Mouse (Mus musculus) left cerebral cortex, postnatal 4 days (tissue): ENCODE data around the gene Nell1. TPM values are rescaled to one million over a fixed set of nuclear protein-coding genes. Genes with fewer than 3 reads are reported as not detected.

Experiments used
- DNase-seq: peaks from one replicate; pipeline ENCODE4 v3.0.0-alpha.2; 2022
- intact Hi-C: fragments of 180-260 bp; cut with DNase I; formaldehyde crosslinking; loops from one replicate; pipeline ENCODE4 v1.15.1; 2025
- total RNA-seq, 2 experiments: library from RNA; stranded (reverse); gene quantifications; 2 replicates each; pipeline ENCODE4 v1.2.3; 2021

Gene Nell1
- total RNA-seq, 2 experiments from 2014 or later = 34.0 to 43.3 TPM

DNA sequence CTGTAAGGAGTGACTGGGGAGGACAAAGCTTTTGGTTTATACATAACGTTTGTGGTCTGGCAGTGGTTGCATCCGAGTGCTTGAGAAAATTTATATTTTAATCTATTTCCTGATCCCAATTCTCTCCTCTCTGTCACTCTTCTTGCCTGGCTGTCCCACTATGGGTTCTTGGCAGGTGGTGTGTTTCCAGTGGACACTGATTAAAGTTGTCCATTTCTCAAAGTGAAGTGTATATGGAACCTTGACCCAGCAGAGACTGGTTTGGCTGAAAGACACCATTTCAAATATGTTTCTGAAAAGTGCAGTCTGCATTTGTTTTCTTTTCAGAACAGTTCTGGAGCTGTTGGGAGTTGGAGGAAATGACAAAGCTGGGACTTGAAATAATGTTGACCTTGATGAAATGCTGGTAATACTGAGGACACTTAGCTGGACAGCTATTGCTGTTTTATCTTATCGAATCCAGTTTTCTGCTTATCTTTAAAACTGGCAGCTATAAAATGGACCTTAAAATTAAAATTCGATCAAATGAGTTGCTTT, 512.3 kb downstream of the Nell1 start:
- DNase-seq = no peak
- intact Hi-C loops = loop anchor here (5.0 kb wide), 1 partner anchor 945 kb away; no protein-coding TSS in a partner anchor

DNA sequence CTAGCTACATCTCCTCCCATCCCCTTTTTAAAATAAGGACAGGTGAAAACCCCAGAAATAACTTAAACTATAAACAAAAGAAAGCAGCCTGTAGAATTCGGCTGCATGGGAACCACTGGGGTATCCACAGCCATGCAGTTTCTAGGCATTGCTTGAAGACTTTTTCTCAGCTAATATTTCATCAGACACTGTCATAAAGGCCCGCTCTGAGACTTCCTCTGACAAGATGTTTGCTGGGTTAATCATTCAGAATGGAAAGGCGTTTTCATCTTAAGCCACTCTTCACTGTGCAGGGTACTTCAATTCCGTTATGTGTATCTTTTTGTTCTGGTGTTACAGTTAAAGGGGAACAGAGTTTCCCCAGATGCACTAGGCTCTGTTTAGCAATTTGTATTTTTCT, 526.9 kb downstream of the Nell1 start:
- DNase-seq = no peak
- intact Hi-C loops = no loop called here

DNA sequence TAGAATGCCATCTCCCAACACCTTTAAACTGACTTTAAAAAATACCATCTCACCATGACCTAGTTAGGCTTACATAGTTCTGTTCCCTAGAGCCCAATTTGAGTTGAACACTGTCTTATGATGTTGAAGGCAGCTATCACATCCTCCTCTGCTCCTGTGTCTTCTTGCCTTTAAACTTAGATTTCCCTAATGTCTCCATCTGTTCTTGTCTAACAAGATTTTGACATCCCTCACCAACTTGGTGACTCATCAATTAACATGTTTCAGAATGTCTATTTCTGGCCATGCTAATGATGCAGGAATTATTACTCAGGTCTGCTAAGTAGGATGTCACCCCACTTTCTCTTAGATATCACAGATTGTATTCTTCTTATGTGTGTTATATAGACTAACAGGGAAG, 532.4 kb downstream of the Nell1 start:
- DNase-seq = no peak
- intact Hi-C loops = no loop called here

DNA sequence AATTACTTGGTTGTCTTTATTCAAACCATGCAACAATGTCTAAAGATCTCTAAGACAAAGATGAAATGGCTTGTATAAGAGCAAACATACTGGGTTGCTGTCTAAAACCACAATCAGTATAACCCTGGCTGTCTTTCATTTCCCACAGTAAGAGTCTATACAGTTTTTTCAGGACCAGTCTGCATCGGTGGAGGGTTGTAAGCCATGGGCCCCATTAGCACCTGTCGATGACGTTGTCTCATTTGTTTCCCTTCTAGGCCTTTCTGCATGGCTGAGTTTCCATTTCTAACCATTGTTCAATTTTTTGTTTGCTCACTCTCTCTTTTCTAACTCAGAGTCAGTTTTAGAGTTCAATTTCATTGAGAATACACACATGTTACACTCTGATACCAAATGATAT, 540.2 kb downstream of the Nell1 start:
- intact Hi-C loops = no loop called here
- DNase-seq = no peak

DNA sequence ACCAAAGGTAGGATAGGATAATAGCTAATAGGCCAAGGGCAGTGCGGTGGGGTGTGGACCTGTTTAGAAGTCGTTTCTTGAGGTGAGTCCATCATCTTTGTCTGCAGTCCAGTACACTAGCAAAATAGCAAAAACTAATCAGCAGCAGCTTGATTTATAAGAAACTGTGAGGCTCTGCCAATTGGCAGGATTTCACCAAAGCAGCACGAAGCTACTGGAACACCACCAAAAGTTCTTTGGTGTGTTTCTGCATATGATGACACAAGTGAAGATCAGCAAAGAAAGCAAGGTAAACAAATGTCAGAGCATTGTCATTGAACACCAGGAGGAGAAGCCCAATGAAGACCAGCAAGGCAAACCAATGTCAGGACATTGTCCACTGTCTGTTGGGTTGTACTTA, 542.0 kb downstream of the Nell1 start:
- peak; percentile 45 for DNase-seq
- intact Hi-C loops = no loop called here

DNA sequence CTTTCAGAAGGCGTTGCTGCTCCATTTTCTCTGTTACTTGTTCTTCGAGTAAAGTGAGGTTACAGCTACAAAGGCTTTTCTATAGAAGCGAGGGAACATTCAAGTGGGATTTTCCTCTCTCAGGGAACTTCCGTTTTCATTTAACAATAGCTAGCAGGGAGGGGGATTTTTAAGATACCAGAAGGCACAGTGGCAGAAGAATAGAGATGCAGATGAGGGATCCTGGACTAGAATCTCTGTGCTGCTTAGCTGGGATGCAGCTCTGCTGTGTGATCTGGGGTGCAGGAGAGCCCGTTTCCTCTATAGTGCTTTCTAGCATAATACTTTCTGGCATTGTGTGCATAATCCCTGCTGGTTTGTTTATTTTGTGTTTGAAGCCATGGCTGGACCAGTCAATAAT, 568.7 kb downstream of the Nell1 start:
- intact Hi-C loops = no loop called here
- no peak for DNase-seq

DNA sequence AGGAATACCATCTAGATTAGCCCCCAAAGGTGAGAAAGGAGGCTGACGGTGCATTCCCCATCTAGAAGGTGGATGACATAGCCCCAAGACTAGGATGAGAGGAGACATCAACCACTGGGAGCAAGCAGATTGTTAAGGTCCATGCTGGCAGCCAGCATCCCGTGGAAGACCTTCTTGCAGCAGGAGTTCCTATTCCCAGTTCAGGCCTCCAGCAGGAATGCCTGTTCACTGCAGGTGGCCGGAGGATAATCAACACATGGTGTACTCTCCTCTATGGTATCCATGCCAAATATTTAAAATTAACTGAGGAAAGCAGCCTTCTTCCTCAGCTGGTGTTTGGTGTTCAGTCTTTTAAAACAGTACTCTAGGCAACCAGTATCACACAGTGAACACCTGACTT, 574.9 kb downstream of the Nell1 start:
- peak; percentile 10 for DNase-seq

DNA sequence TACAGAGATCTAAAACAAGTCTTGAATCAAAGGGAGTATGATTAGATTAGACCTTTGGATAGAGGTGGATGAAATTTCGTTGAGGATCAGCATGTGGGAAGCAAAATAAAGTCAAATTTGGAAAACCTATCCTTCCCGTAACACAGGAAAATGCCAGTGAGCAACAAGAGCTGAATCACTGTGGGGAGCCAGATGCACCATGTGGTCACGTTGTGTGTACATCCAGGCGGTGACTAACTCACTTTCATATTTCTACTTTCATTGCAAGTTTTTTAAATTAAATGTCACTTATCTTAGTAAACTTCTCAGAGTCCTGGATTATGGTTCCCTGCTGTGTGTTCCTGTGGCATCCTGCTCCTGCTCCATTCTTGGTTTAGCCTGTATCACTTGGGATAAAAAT, 576.8 kb downstream of the Nell1 start:
- intact Hi-C loops = no loop called here

More for the DNA sequence above, 574.9 kb downstream of the Nell1 start:
- intact Hi-C loops = no loop called here

DNA sequence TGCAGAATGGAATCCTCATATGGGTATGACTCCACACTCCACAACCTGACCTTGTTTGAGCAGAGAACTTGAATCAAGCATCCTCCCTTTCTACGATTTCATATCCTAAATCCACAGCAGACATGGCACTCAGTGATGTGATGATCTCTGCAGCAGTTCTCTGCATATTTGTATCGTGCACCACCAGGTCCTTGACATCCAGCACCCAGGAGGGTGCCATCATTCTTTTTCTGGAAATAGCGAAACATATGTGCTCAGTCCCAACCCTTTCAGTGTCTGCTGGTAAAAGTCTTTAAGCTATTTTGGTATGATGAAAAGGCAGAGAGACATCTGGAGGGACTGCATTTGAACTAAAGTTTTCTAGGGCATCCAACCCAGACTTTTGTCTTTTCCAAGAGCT, 588.0 kb downstream of the Nell1 start:
- DNase-seq = no peak
- intact Hi-C loops = no loop called here

More for the DNA sequence above, 576.8 kb downstream of the Nell1 start:
- DNase-seq = no peak

DNA sequence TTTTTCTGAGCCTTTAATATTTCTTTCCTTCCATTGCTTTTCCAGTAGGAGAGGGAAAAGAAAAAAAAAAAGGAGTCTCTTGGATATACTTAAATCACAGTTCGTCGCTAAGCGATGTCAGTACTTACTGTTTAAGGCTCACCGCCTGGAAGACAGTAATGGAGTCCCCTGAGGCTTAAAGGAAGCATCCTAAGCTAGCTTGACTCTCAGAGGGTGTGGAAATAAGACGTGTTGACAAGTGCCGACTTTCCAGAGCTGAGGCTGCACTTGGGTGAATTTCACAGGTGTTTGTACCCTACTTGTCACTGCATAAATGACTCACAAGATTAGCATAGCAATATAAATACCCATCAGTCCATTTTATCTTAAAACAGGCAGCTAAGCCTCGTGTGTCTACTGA, 599.2 kb downstream of the Nell1 start:
- intact Hi-C loops = no loop called here
- no peak for DNase-seq

DNA sequence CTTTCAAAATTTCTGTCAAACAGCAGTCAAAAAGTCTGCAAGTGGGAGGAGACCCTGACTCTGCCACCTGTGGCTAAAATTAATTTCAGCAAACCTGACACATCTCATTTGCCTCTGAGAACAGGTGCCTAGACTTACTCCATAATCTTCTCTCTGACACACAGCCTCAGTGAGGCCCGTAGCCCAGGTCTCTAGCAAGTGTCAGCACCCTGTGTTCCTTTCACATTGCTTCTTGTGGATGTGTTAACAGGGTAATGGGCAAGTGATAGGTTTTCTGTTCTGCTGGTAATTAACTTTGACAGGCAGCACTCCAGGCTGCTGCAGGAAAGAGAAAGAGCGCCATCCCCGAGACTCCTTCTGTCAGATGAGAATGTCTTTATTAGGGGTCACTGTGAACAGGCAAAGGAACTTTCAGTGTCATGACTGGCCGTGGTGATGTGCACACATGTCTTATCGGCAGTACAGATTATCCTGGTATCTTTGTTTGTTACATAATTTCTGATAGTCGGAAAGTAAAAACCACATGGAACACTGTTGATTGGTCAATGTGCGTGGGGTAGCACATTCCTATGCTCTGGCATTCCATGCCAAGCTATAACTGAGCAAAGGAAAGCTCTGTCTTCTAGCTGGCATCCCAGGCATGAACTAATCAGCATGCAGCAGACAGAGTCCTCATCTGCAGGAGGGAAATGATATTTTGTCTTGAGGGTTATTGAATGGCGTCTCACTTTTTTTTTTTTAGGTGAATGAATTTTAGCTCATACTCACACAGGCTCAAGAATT, 614.2 kb downstream of the Nell1 start:
- intact Hi-C loops = no loop called here
- DNase-seq = peak; percentile 13

DNA sequence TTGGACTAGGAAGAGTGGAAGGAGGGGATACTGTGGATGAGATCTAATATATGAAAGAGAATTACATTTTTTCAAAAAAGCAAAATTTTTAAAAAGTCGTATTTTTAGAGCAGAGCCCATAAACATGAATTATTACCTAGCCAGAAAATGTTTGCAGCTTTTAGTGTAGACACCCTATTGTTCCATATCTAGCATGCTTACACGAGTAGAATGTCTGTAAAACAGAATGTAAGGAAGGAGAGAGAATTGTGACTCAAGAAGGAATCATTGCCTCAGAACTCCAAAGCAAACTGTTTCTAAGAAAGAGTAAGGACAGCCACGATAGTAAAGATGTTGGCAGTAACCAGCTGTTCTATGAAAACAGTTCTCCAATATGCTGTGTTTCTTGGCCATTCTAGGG, 624.2 kb downstream of the Nell1 start, which contains the start of gene 4933405O20Rik:
Gene 4933405O20Rik, plus strand, starts transcription at position 301 of the 400 bp plus-strand sequence.
- DNase-seq = no peak
- intact Hi-C loops = no loop called here

DNA sequence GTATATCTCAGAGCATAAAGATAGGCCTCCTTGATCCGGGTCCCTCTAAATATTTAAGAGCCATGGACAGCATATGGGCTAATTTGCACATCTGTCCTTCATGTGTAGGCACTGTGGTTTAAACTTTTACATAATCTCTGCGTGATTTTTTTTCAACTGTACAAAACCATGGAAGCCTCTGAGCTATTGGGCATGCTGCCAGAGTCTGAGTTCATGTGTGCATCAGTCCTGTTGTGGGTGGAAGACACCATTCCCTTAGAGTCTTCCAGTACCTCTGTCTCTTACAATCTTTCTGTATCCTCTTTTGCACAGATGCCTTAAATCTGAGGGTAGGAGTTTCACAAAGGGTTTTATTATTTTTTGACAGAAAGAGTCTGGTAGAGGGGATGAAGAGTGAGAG, 639.4 kb downstream of the Nell1 start:
- peak; percentile 6 for DNase-seq
- intact Hi-C loops = no loop called here

DNA sequence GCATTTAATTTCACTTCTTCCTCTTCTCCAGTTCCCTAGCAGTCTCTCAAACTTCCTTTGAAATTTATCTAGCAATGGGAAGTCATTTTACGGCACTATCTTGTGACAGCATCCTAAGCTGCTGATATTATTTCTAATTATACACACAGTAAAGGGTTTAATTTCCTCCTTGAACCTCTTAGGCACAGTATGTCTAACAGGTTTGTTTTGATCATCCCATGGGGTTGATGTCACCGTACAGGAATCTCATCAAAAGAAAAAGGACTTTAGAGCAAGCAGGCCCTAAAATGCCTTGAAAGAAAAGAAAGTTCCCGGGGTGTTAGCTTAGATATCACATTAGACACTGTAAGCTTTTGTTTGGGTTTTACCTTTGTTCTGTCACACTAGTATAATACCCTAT, 654.5 kb downstream of the Nell1 start:
- DNase-seq = no peak
- intact Hi-C loops = no loop called here

DNA sequence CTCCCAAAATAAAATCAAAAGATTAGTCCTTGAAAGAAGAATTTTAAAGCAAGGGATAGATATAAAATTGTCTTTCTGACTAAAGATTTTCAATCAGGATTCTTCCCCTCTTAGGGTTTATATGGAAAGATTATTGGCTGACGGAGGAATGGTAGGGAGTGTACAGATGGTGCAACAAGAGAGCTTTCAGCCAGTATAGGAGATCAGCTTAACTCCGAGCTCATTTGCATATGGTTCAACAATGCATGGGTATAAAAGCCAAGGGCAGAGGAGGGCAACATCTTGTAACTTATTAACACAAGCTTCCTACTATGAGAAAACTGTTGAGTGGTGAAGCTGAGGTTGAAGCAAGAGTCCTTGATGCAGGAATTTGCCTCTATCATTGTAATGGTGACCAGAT, 658.5 kb downstream of the Nell1 start:
- intact Hi-C loops = no loop called here

DNA sequence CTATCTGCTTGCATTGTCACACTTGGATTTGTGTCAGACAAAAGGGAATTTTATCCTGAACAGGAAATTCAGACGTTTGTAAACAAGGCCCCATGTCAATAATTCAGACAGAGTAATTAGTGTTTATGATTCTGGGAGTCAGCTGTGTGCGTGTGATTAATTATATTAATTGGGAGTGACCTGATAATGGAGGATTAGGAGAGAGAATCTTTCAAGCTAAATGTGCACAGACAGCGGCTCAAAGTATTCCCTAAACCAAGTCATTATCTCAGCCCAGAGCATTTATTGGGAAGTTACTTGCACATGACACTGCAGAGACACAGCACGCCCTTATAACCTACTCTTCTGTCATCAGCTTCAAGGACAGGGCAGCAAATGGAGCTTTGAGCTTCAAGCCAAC, 697.6 kb downstream of the Nell1 start:
- DNase-seq = no peak
- intact Hi-C loops = no loop called here

More for the DNA sequence above, 658.5 kb downstream of the Nell1 start:
- no peak for DNase-seq

DNA sequence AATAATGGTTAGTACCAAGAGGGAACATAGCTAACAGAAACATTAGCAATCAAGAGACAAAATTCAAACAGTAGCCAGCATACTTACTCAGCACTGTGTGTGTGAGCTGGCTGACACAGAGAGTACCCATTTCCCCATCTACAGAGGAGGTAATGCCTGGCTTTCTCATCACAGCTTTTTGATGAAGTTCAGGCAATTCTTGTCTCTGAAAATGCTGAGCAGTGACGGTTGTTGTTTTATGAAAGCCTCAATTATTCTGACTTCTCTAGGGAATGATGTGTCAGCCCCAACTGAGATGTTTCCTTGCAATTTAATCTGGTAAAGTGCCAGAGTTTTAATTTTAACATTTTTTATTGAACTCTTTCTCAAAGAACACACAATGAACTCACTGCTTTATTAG, 700.8 kb downstream of the Nell1 start:
- intact Hi-C loops = no loop called here
- no peak for DNase-seq

DNA sequence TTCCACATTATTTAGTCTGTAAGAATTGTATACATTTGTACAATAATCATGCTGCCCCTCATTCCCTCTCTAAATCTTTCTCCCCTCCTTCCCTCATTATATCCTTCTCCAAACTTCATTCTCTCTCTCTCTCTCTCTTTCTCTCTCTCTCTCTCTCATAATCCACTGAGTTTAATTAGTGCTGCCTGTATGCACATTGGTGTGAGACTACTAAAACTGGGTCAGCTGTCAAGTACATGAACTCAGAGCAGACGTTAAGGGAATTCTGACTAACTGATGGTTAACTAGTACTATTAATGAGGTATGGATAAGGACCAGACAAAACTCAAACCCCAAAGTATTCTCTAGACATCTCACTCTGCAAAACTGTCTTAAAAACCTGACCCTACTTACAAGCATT, 702.8 kb downstream of the Nell1 start:
- no peak for DNase-seq

DNA sequence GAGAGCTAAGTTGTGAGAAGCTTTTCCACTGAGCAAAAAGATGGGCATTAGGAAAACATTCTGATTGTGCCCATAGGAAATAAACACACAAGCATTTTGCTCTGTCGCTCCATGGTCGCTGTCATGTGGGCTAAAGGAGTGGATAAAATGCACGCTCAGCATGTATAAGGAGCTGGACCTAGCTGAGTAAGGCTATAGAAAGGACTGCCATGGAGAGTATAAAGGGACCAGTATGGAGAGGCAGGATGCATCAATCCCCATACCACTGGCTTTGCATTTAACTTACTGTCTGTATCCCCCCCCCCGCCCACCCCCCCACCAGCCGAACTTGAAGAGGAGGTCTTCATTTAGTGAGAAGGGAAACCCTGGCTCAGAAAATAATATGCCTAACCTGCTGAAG, 711.7 kb downstream of the Nell1 start:
- intact Hi-C loops = no loop called here
- DNase-seq = no peak

More for the DNA sequence above, 702.8 kb downstream of the Nell1 start:
- intact Hi-C loops = no loop called here

DNA sequence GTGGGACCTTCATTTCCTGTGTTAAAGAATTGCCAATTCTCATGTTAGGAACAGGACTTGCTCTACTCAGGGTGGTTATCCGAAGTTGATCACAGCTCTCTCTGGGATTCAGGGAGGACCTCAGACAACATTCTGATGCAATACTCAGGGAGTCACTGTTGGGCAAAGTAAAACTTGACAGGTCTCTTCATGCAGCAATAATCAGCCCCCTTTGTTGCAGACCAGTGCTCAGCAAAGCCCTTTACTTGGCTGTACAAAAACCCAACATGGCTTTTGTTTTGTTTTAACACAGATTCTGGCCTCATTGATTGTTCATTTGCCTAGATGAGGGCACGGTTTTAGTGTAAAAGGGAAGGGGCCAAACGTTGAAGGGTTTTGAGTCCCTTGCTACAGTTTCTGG, 750.5 kb downstream of the Nell1 start:
- DNase-seq = no peak
- intact Hi-C loops = no loop called here

DNA sequence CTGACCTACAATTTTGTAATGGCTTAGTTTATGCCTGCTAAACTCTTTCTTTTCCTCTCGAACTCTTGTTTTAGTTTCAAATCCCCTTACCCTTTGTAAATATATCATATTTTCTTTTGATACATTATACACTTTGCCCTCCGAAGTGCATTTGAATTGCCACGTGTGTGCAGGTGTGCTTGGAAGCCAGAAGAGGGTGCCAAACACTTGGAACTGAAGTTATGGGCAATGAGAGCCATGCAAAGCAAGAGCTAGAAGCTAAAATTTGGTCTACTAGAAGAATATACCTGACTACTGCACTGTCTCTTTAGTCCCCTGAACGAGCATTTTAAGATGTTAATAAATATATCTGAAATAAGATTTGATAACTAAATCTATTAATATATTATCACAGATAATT, 756.3 kb downstream of the Nell1 start:
- peak; percentile 23 for DNase-seq
- intact Hi-C loops = no loop called here

DNA sequence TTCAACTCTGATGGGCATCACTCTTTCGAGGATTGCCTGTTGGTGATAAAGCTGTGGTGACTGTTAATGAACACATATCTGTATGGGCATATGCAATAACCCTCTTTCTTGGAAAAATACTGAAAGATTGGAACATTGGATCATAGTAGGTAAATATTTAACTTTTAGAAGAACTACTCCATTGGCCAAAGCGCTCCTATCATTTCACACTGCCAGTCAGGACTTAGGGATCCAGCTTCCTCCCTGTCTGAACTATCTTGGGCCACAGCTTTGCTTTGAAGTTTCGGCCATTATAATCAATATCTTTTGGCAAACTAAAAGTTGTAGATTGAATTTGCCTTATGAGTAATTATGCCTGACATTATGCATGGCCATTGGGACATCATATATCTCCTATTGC, 780.9 kb downstream of the Nell1 start:
- DNase-seq = no peak
- intact Hi-C loops = no loop called here

DNA sequence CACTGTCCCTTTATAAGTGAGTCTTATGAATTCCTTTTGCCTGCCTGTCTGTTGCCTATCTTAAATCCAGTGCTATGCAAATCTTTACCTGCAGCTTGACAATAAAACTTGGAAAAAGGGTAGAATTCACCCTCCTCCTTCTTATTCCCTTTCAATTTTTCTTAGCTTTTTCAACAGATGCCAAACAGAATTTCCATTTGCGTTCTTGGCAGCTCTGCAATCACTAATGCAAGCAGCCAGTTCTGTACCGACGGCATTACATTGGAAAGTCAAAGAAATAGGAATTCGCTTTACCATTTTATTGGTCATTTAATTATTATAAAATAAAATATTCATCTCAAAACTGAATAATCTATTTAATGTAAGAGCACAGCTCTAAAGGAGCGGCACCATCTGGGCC, 781.7 kb downstream of the Nell1 start:
- DNase-seq = no peak
- intact Hi-C loops = no loop called here
